Mouse (Mus musculus): ENCODE results near the gene Lce1g.

Gene Lce1g

DNA sequence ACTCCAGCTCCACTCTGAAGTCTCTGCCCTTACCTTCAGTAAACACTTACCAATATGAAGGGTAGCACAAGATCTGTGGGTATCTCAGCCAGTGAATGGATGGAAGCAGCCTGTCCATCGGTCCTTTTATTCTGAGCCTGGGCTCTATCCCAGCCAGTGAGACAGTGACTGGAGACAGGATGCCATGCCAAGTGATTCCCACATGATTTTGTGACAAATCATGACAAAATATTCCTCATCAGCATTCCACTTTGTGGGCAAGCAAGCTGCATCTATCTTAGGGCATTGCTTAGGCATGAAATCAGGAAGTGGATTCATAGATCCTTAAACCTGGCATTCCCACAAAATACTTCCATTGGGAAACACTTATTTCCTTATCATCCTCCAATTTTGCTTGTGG is at the start of gene Lce1g:
Lce1g (minus strand) TSS at position 101 of the 400 bp plus-strand sequence.
- in situ Hi-C loops (cut with MboI; ENCODE audit: low pct_unique_long_range_greater_than_20kb in 1 of 2, low sequenced_read_pairs in 2 of 2, unreplicated experiment in 1 of 2) = no loop called here

DNA sequence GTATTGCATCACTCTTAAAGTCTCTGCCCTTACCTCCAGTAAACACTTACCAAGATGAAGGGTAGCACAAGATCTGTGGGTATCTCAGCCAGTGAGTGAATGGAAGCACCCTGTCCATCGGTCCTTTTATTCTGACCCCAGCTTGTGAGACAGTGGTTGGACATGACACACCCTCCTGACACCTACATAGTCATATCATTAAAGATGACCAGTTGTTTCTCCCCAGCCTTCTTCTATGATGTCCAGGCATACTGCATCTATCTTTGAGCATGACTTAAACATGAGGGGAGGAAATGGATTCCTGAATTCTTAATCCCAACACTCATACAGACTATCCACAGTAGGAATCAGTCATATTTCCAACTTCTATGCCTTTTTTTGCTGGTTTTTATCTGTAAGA is 38.3 kb upstream of the Lce1g start, which contains the start of gene Lce1j:
Lce1j (minus strand) TSS at position 101 of the 400 bp plus-strand sequence.
- in situ Hi-C loops (cut with MboI; ENCODE audit: low pct_unique_long_range_greater_than_20kb in 1 of 2, low sequenced_read_pairs in 2 of 2, unreplicated experiment in 1 of 2) = no loop called here

DNA sequence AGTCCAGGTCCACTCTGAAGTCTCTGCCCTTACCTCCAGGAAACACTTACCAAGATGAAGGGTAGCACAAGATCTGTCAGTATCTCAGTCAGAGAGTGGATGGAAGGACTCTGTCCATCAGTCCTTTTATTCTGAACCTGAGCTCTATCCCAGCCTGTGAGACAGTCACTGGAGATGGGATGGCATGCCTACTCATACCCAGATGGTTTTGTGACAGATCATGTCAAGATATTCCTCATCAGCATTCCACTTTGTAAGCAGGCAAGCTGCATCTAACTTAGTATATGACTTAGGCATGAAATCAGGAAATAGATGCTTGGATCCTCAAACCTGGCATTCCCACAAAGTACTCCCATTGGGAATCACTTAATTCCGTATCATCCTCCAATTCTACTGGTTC is 26.7 kb upstream of the Lce1g start, which contains the start of gene Lce1i:
Lce1i (minus strand) TSS at position 101 of the 400 bp plus-strand sequence.
- in situ Hi-C loops (cut with MboI; ENCODE audit: low pct_unique_long_range_greater_than_20kb in 1 of 2, low sequenced_read_pairs in 2 of 2, unreplicated experiment in 1 of 2) = no loop called here

- in situ Hi-C loops (cut with MboI; ENCODE audit: low pct_unique_long_range_greater_than_20kb in 1 of 2, low sequenced_read_pairs in 2 of 2, unreplicated experiment in 1 of 2) = no loop called here
These were observed 19.4 kb upstream of the Lce1g start for GRCm38 (mm10) chr3:92771573-92771972.

DNA sequence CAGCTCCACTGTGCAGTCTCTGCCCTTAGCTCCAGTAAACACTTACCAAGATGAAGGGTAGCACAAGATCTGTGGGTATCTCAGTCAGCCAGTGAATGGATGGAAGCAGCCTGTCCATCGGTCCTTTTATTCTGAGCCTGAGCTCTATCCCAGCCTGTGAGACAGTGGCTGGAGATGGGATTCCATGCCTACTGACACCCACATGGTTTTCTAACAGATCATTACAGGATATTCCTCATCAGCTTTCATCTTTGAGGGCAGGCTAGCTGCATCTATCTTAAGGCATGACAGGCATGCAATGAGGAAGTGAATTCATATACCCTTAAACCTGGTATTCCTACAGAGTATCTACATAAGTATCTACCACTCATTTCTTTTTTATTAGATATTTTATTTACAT is 12.8 kb upstream of the Lce1g start, which contains the start of gene Lce1h:
Lce1h (minus strand) TSS at position 101 of the 400 bp plus-strand sequence.
- in situ Hi-C loops (cut with MboI; ENCODE audit: low pct_unique_long_range_greater_than_20kb in 1 of 2, low sequenced_read_pairs in 2 of 2, unreplicated experiment in 1 of 2) = no loop called here

DNA sequence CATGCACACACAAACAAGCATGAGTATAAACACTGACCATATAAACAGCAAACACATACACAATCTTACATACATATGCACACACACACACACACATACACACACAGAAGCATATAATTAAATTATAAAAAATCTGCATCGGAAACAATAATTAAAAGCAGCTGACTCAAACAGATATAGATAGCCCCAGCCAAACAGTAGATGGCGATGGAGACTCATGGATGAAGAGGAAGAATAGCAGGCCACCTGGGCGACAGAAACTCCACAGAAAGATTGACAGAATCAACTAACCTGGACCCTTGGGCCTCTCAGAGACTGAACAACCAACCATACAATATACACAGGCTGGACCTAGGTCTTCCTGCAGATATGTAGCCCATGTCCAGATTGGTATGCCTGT is 1.1 kb upstream of the Lce1g start:
- in situ Hi-C loops (cut with MboI; ENCODE audit: low pct_unique_long_range_greater_than_20kb in 1 of 2, low sequenced_read_pairs in 2 of 2, unreplicated experiment in 1 of 2) = no loop called here

- in situ Hi-C loops (cut with MboI; ENCODE audit: low pct_unique_long_range_greater_than_20kb in 1 of 2, low sequenced_read_pairs in 2 of 2, unreplicated experiment in 1 of 2) = no loop called here
These were observed 13.1 kb downstream of the Lce1g start, which contains the start of gene Gm38119 for GRCm38 (mm10) chr3:92738996-92739395. Gene Gm38119 (minus strand): TSS chr3:92739096.

- in situ Hi-C loops (cut with MboI; ENCODE audit: low pct_unique_long_range_greater_than_20kb in 1 of 2, low sequenced_read_pairs in 2 of 2, unreplicated experiment in 1 of 2) = no loop called here
These were observed 29.5 kb downstream of the Lce1g start for GRCm38 (mm10) chr3:92722631-92723030.

- in situ Hi-C loops (cut with MboI; ENCODE audit: low pct_unique_long_range_greater_than_20kb in 1 of 2, low sequenced_read_pairs in 2 of 2, unreplicated experiment in 1 of 2) = no loop called here
These were observed 31.9 kb downstream of the Lce1g start, which contains the start of gene Lce1f for GRCm38 (mm10) chr3:92720250-92720649. Gene Lce1f (minus strand): TSS chr3:92720350.

DNA sequence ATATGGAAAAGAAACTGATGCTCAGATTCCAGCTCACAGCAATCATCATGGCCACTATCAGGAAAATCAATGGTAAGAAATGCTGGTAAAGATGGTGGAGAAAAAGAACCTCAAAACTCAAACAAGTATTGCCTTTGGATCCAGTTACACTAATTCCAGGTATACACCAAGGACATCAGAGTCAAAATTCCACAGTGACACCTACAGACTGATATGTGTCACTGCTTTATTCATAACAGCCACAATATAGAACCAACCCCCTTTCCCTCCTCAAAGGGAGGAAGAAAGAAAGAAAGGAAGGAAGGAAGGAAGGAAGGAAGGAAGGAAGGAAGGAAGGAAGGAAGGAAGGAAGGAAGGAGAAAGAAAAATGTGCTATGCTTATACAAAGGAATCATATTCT is 37.0 kb downstream of the Lce1g start:
- in situ Hi-C loops (cut with MboI; ENCODE audit: low pct_unique_long_range_greater_than_20kb in 1 of 2, low sequenced_read_pairs in 2 of 2, unreplicated experiment in 1 of 2) = no loop called here

GRCm38 (mm10) chr3:92708974-92709373 is 43.2 kb downstream of the Lce1g start, which contains the start of gene Lce1e:
Gene Lce1e (minus strand): TSS chr3:92709074.
- in situ Hi-C loops (cut with MboI; ENCODE audit: low pct_unique_long_range_greater_than_20kb in 1 of 2, low sequenced_read_pairs in 2 of 2, unreplicated experiment in 1 of 2) = no loop called here

All from mouse embryonic stem cell (cell line).